Mouse (Mus musculus) adrenal gland, adult (tissue): ENCODE results near the gene Actr3.

Source experiments
- DNase-seq, 2 experiments: peaks; one replicate each; pipeline ENCODE4 v3.0.0; 2022 to 2023; ENCODE audit warnings: low spot score in 1 of 2; ENCODE audit not compliant: inconsistent age in 2 of 2

Gene Actr3

GRCm38 (mm10) chr1:125370779-125371178 lies 64.7 kb downstream of the Actr3 start:
- DNase-seq = peak; percentile 28 to 85

- no peak for DNase-seq
Observed at GRCm38 (mm10) chr1:125365576-125365975, 70.0 kb downstream of the Actr3 start.

GRCm38 (mm10) chr1:125351416-125352037 lies 84.0 kb downstream of the Actr3 start:
- no peak for DNase-seq

- no peak for DNase-seq
Observed at GRCm38 (mm10) chr1:125350843-125351242, 84.7 kb downstream of the Actr3 start.

- DNase-seq = no peak
Observed at GRCm38 (mm10) chr1:125345854-125346253, 89.7 kb downstream of the Actr3 start.

GRCm38 (mm10) chr1:125345448-125345847 lies 90.1 kb downstream of the Actr3 start:
- DNase-seq = no peak

GRCm38 (mm10) chr1:125343105-125343504 lies 92.4 kb downstream of the Actr3 start:
- no peak for DNase-seq
